Mouse (Mus musculus): ENCODE data around the gene Tmco5. TPM values are rescaled to one million over a fixed set of nuclear protein-coding genes. Genes with fewer than 3 reads are reported as not detected.

Tmco5 gene
- total and polyA plus RNA-seq, 2 experiments from 2014 or later, result 0.21 TPM; not detected in 1

- no peaks in the 10 kb centered on the region for H3K9me3 ChIP-seq (ENCODE audit: low read length)
- ATAC-seq, result no peak
- 70% methylated on average over 2 of the region's 2 CpGs for WGBS
These were observed 57.9 kb downstream of the Tmco5 start for GRCm38 (mm10) chr2:116936371-116936770.

GRCm38 (mm10) chr2:116937166-116937565 is 58.7 kb downstream of the Tmco5 start:
- no peaks in the 10 kb centered on the region for H3K9me3 ChIP-seq (ENCODE audit: low read length)
- H3K27ac ChIP-seq (ENCODE audit: low read depth, low read length), result no peak overlapping the region
- no peak overlapping the region for H3K9ac ChIP-seq
- H3K27me3 ChIP-seq (ENCODE audit: insufficient read depth, low read length), result no peaks in the 10 kb centered on the region
- no peak overlapping the region for H3K4me3 ChIP-seq (ENCODE audit: low read depth, low read length)
- H3K36me3 ChIP-seq (ENCODE audit: insufficient read depth), result no peaks in the 10 kb centered on the region
- TF ChIP-seq CTCF (IDR thresholded peaks at IDR 0.05; ENCODE audit: low read depth), result no peak
- DNase-seq, result no peak
- ATAC-seq, result no peak
- no peak overlapping the region for H3K4me2 ChIP-seq (ENCODE audit: low read depth)
- H3K4me1 ChIP-seq (ENCODE audit: insufficient read depth), result no peaks in the 10 kb centered on the region
- 100% methylated on average over 1 of the region's 1 CpGs for WGBS

More at GRCm38 (mm10) chr2:116936371-116936770, 57.9 kb downstream of the Tmco5 start:
- Histone ChIP-seq H3K4me2 (ENCODE audit: low read depth) (no peak overlapping the region), H3K27me3 (ENCODE audit: insufficient read depth, low read length) (no peaks in the 10 kb centered on the region), H3K4me1 (ENCODE audit: insufficient read depth) (no peaks in the 10 kb centered on the region), H3K9ac (no peak overlapping the region), H3K27ac (ENCODE audit: low read depth, low read length) (no peak overlapping the region), H3K4me3 (ENCODE audit: low read depth, low read length) (no peak overlapping the region), H3K36me3 (ENCODE audit: insufficient read depth) (no peaks in the 10 kb centered on the region)
- TF ChIP-seq CTCF (IDR thresholded peaks at IDR 0.05; ENCODE audit: low read depth), result no peak
- no peak for DNase-seq

- Histone ChIP-seq H3K9ac (no peak overlapping the region), H3K4me1 (ENCODE audit: insufficient read depth) (no peaks in the 10 kb centered on the region), H3K27ac (ENCODE audit: low read depth, low read length) (no peak overlapping the region), H3K36me3 (ENCODE audit: insufficient read depth) (no peaks in the 10 kb centered on the region), H3K27me3 (ENCODE audit: insufficient read depth, low read length) (no peaks in the 10 kb centered on the region), H3K4me3 (ENCODE audit: low read depth, low read length) (no peak overlapping the region), H3K4me2 (ENCODE audit: low read depth) (no peak overlapping the region), H3K9me3 (ENCODE audit: low read length) (no peaks in the 10 kb centered on the region)
- TF ChIP-seq CTCF (IDR thresholded peaks at IDR 0.05; ENCODE audit: low read depth), result no peak
- no peak for ATAC-seq
- no peak for DNase-seq
- 90% methylated on average over 3 of the region's 3 CpGs for whole genome bisulfite sequencing
These were observed 63.3 kb downstream of the Tmco5 start for GRCm38 (mm10) chr2:116941816-116942215.

Other genes with a start within 250 kb of the Tmco5 start
- gene Spred1, start 242.7 kb downstream of the Tmco5 start, total RNA-seq (2014; rRNA removed), result 56.2 and 66.9 TPM in 2 replicates
- gene Spred1, start 242.7 kb downstream of the Tmco5 start, polyA plus RNA-seq (2015; fragmentation: Nextera tagmentation; extraction: Ambion mirVana), result 8.8 and 11.3 TPM in 2 replicates